Mouse (Mus musculus) midbrain, embryonic 10.5 days (tissue): ENCODE measurements at regions not wholly inside any gene's neighbourhood (a gene's known extent, or its start where the extent isn't known, plus 50 kb on each side); places are given as distances from the start of the nearest gene placed in this dataset.

Experiments used
- DNase-seq: peaks from one replicate; pipeline ENCODE4 v3.0.0-alpha.2; 2017; ENCODE audit warnings: low spot score
- H3K27ac ChIP-seq: fragments of 300-500 bp; sonication (generic); replicated peaks from 2 replicates; pipeline ENCODE4 v1.5.1; 2016; ENCODE audit warnings: mild to moderate bottlenecking
- H3K27me3 ChIP-seq: fragments of 300-500 bp; sonication (generic); 2 replicates; pipeline ENCODE4 v1.6.1; 2016; ENCODE audit warnings: low read depth, mild to moderate bottlenecking; ENCODE audit not compliant: poor library complexity, severe bottlenecking
- H3K36me3 ChIP-seq: fragments of 300-500 bp; sonication (generic); 2 replicates; pipeline ENCODE4 v1.6.1; 2016; ENCODE audit warnings: mild to moderate bottlenecking, moderate library complexity
- H3K4me1 ChIP-seq: fragments of 300-500 bp; sonication (generic); 2 replicates; pipeline ENCODE4 v1.6.1; 2016
- H3K4me3 ChIP-seq: fragments of 300-500 bp; sonication (generic); 2 replicates; pipeline ENCODE4 v1.5.1; 2016; ENCODE audit warnings: mild to moderate bottlenecking, moderate library complexity
- H3K9me3 ChIP-seq: fragments of 300-500 bp; sonication (generic); replicated peaks from 2 replicates; pipeline ENCODE4 v1.6.1; 2016; ENCODE audit warnings: mild to moderate bottlenecking
- WGBS: fragments of 180-500 bp; shearing (Covaris S2); methylation state at CpG from one replicate; pipeline ENCODE4 v1.1.7; 2016; 5-methylcytosine and 5-hydroxymethylcytosine counted together

DNA sequence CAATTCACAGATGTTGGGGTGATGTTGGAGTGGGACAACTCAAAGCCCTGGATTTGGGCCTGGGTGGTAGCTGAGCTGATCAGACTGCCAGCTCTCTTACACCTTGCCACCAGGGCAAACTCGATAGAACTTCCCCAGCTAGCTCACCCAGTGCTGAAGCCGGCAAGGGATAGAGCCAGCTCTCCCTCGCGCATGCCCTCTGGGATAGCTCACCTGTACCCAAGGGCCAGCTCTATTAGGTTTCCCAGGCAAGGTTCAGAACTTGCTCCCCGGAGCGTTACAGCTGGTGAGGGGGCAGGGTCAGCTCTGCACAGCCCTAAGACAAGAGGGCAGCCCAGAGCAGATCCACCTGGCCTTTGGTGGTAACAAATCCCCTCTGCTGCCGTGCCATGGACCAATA, 54.1 kb upstream of the 1700012A03Rik start:
- H3K36me3 ChIP-seq, result no peaks in the 10 kb centered on the region
- DNase-seq, result no peak
- H3K9me3 ChIP-seq, result no peaks in the 10 kb centered on the region
- 87% methylated on average over 7 of the region's 7 CpGs for WGBS
- H3K4me3 ChIP-seq, result no peak overlapping the region
- no peak overlapping the region for H3K27ac ChIP-seq
- H3K4me1 ChIP-seq, result no peaks in the 10 kb centered on the region
- H3K27me3 ChIP-seq, result no peaks in the 10 kb centered on the region

DNA sequence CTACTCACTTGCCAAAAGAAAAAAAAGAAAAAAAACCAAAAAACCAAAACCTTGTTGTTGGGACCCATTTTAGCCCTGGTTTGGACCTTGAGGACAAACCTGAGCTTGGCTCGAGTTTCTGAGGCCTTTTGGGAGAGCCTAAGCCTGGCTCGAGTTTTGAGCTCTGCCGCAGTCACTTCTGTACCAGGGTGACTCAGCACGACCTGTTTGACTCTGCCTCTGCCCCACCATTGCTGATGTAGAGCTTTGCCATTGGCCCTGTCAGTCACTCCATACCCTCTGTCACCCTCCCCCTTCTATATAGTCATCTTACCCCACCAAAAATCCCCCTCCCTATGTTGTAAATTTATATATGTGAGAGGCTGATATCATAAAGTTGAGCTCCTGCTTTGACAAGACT, 54.8 kb upstream of the 1700012A03Rik start:
- 83% methylated on average over 4 of the region's 4 CpGs for WGBS
- H3K4me3 ChIP-seq, result no peak overlapping the region
- no peak for DNase-seq
- H3K27ac ChIP-seq, result no peak overlapping the region
- H3K4me1 ChIP-seq, result no peaks in the 10 kb centered on the region
- no peaks in the 10 kb centered on the region for H3K9me3 ChIP-seq
- no peaks in the 10 kb centered on the region for H3K27me3 ChIP-seq
- H3K36me3 ChIP-seq, result no peaks in the 10 kb centered on the region

DNA sequence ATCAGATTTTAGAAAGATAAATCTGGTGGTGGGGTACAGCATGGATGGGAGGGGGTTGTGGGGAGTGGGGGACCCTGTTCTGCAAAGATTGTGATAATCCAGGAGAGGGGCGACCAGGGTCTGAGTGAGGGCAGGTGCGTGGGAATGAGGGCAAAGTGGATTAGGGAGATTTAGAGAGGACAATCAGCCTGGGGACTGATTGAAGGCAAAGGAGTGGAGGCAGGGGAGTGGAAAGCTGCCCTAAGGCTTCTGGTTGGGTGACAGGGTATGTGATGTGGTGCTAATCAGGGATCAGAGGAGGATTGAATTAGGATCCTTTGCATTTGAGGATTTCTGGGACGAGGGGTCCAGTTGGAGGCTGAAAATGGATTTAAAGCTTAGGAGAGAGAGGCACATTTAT, 64.3 kb upstream of the 1700012A03Rik start:
- H3K27ac ChIP-seq, result peak overlapping the region; percentile 53
- peak; percentile 18 for DNase-seq
- peaks cover 18% of the 10 kb centered on the region for H3K4me1 ChIP-seq
- H3K4me3 ChIP-seq, result no peak overlapping the region
- 19% methylated on average over 3 of the region's 3 CpGs for WGBS
- no peaks in the 10 kb centered on the region for H3K36me3 ChIP-seq
- H3K9me3 ChIP-seq, result no peaks in the 10 kb centered on the region
- no peaks in the 10 kb centered on the region for H3K27me3 ChIP-seq

DNA sequence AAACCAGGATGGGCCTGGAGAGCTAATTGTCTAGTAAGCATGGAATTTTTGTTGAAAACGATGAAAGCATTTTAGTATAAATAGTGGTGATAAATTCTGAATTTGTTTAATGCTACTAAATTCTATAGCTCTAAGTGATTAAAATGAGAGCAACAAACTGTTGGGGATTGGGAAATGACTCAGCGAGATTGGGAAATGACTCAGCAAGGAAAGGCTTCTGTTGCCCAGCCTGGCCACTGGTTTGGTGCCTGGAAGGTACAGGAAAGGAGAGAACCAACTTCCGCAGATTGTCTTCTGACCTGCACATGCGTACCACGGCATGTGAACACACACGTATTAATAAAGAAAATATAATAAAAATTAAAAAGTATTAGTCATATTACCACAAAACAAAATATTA, 73.3 kb upstream of the 1700012A03Rik start:
- no peak for DNase-seq
- Histone ChIP-seq H3K4me3 (no peak overlapping the region), H3K9me3 (no peaks in the 10 kb centered on the region), H3K27ac (no peak overlapping the region), H3K4me1 (no peaks in the 10 kb centered on the region), H3K36me3 (no peaks in the 10 kb centered on the region), H3K27me3 (no peaks in the 10 kb centered on the region)
- 92% methylated on average over 6 of the region's 6 CpGs for WGBS

DNA sequence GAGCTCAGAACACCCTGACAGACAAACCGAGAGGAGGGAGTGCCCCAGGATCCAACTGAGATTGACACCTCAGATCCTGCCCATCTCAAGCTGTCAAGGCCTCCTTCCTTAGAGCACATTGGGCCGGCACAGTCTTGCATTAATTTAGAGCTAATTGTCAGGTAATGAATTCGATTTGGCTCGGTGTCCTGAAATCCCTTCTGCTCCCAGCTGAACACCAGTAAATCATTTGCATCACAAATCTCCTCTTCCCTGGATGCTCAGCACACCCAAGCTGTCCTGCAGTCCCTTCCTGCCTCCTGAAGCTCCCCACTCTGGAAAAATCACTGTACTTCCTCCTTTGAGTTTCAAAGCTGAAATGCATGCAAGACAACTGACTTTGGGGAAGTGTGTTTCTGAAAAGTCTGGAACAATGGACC, 102.0 kb upstream of the 1700012A03Rik start:
- H3K4me1 ChIP-seq, result peaks cover 11% of the 10 kb centered on the region
- no peak for DNase-seq
- no peak overlapping the region for H3K27ac ChIP-seq
- H3K4me3 ChIP-seq, result no peak overlapping the region
- 26% methylated on average over 4 of the region's 4 CpGs for WGBS
- no peaks in the 10 kb centered on the region for H3K36me3 ChIP-seq
- no peaks in the 10 kb centered on the region for H3K27me3 ChIP-seq
- H3K9me3 ChIP-seq, result no peaks in the 10 kb centered on the region

DNA sequence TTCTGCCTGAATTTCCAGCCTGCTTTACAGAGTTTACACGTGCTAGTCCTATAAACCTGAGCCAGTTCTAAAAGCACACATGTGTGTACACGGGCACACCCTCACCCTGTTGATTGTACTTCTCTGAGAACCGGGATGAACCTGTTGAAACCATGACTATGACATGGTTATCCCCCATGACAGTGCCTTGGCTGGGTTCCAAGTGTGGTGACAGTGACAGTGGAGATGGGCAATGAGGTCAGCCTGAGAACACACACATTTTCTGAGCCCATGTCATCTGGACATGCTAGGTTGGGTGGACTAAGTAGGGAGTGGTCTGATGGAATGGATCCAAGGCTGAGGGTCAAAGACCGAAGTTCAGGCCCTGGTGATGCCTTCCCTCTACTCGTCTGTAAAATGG, 103.5 kb upstream of the 1700012A03Rik start:
- 88% methylated on average over 5 of the region's 5 CpGs for WGBS
- no peaks in the 10 kb centered on the region for H3K27me3 ChIP-seq
- no peaks in the 10 kb centered on the region for H3K9me3 ChIP-seq
- H3K4me1 ChIP-seq, result peaks cover 11% of the 10 kb centered on the region
- no peak overlapping the region for H3K27ac ChIP-seq
- H3K36me3 ChIP-seq, result no peaks in the 10 kb centered on the region
- no peak for DNase-seq
- H3K4me3 ChIP-seq, result no peak overlapping the region

DNA sequence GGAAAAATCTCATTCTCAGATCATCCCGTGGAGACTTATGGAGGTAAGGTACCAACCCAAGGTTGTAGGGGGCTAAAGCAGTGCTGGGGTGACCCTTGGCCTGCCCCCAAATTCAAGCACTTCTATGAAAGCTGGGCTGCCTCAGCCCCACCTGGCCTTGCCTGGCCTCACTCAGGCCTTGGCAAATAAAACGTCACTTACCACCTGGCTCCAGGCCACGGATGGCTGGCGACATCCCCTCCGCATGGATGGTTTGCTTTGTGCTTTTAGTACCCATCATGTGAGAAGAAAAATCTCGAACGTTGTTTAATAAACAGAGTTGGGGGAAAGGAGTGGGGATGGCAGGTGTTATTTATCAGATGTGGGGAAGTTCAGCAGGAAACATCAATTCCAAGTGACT, 104.7 kb upstream of the 1700012A03Rik start:
- H3K36me3 ChIP-seq, result no peaks in the 10 kb centered on the region
- H3K4me3 ChIP-seq, result no peak overlapping the region
- WGBS, result 86% methylated on average over 7 of the region's 7 CpGs
- DNase-seq, result no peak
- H3K4me1 ChIP-seq, result peaks cover 11% of the 10 kb centered on the region
- H3K27me3 ChIP-seq, result no peaks in the 10 kb centered on the region
- H3K27ac ChIP-seq, result no peak overlapping the region
- H3K9me3 ChIP-seq, result no peaks in the 10 kb centered on the region

DNA sequence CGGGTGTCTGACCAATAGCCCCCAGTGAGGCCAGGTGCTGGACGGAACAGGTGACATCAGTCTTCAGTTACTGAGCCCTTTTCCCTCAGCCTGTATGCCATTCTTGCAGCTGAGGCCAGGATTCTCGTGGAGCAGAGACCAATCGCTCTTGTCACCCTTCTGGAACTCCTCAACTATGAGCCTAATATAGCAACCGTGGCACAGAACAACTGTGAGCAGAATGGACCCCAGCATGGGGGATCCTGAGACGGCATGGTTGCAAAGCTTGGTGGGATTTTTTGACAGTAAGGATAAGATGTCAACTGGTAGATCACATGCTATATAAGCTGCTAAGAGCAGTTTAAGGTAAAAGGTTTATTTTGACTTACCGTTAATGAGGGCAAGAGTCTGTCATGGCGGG, 105.5 kb upstream of the 1700012A03Rik start:
- no peaks in the 10 kb centered on the region for H3K36me3 ChIP-seq
- peaks cover 11% of the 10 kb centered on the region for H3K4me1 ChIP-seq
- no peak overlapping the region for H3K27ac ChIP-seq
- no peak overlapping the region for H3K4me3 ChIP-seq
- no peaks in the 10 kb centered on the region for H3K9me3 ChIP-seq
- DNase-seq, result no peak
- WGBS, result 94% methylated on average over 8 of the region's 8 CpGs
- H3K27me3 ChIP-seq, result no peaks in the 10 kb centered on the region

DNA sequence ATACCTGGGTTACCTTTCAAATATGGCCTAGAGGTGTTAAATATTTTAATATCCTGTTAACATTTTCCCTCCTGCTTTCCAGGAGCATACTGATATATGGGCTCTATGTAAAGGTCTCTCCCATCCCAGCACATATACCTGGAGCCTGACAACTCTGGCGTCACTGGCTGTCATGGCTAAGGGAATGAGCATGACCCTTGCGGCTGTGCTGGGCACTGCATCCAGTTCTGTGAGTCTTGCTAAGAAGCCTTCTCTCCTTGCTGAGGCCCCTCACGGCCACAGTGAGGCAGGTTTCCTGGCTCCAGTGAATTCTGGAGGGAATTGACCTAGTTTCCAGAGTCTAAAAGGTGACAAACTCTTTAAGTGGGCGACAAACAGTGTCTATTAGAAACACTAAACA, 107.3 kb upstream of the 1700012A03Rik start:
- Histone ChIP-seq H3K27me3 (peaks cover 6% of the 10 kb centered on the region), H3K27ac (no peak overlapping the region), H3K9me3 (no peaks in the 10 kb centered on the region), H3K4me1 (peaks cover 10% of the 10 kb centered on the region), H3K4me3 (no peak overlapping the region), H3K36me3 (no peaks in the 10 kb centered on the region)
- 56% methylated on average over 4 of the region's 4 CpGs for WGBS
- DNase-seq, result no peak

DNA sequence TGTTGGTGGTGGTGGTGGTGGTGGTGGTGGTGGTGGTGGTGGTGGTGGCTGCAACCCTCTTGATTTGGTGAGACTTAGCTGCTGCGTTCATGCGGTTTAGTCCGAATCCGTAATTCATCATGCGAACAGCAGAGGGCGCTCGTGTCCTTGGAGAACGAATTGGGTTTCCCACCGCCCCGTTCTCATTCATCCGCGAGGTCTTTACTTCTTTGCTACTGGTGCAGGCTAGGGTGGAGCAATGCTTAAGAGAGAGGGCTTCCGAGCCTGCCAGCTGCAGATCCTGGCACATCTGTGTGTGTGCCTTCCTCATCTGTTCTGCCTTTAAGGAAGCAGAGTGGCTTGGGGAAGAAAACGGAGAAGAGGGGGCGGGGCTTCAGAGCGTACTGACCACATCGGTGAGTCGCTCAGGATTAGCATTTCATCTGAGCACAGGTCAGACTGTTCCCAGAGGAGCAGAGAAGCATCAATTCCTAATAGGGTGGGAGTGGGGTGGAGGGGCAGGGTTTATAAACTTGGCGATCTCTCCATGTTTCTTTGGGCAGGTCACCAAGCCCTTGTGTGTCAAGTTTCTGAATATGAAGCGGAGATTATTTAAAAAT, 111.7 kb upstream of the 1700012A03Rik start:
- 5% methylated on average over 20 of the region's 20 CpGs for WGBS
- no peaks in the 10 kb centered on the region for H3K9me3 ChIP-seq
- H3K27ac ChIP-seq, result peak overlapping the region; percentile 69
- peaks cover 6% of the 10 kb centered on the region for H3K27me3 ChIP-seq
- H3K4me1 ChIP-seq, result peaks cover 20% of the 10 kb centered on the region
- no peaks in the 10 kb centered on the region for H3K36me3 ChIP-seq
- DNase-seq, result peak; percentile 87
- peak overlapping the region; percentile 57 for H3K4me3 ChIP-seq

DNA sequence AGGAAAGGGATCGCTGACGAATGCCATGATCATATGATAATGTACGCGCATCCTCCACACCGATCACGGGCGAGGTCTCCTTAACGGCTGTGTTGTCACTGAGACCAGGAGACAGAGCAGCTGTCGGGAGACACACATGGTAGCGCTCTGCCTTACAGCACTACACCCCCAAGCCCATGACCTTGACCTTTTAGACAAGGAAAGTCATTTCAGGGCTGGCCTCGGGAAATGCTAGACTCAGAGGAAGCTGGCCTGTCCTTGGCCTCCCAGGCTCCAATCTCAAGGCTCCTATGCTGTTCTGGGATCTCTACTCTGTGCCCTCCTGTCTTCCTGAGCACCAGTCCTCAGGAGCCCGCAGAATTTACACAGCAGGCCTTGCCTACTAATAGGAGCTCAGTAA, 112.9 kb upstream of the 1700012A03Rik start:
- 91% methylated on average over 12 of the region's 12 CpGs for WGBS
- Histone ChIP-seq H3K36me3 (no peaks in the 10 kb centered on the region), H3K27ac (no peak overlapping the region)

DNA sequence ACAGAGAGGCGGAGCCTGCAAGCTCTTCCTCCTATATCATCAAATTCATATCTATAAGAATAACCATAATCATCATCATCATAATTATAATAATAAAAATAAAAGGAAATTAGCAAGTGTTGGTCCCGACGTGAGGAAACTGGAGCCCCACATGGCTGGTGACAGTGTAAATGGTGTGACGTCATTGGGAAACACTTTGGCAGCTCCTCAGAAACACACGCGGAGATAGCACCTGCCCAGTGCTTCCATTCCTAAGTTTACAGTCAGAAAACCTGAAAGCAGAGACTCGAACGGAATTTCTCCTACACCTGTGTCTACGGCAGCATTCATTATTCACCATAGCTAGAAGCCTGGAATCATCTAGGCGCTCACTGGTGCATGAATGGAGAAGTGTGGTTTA, 115.2 kb upstream of the 1700012A03Rik start:
- H3K9me3 ChIP-seq, result no peaks in the 10 kb centered on the region
- H3K27me3 ChIP-seq, result peaks cover 6% of the 10 kb centered on the region
- DNase-seq, result no peak
- no peak overlapping the region for H3K4me3 ChIP-seq
- no peaks in the 10 kb centered on the region for H3K36me3 ChIP-seq
- H3K4me1 ChIP-seq, result peaks cover 25% of the 10 kb centered on the region
- WGBS, result 92% methylated on average over 10 of the region's 10 CpGs
- no peak overlapping the region for H3K27ac ChIP-seq

More for the DNA sequence above, 112.9 kb upstream of the 1700012A03Rik start:
- Histone ChIP-seq H3K9me3 (no peaks in the 10 kb centered on the region), H3K4me1 (peaks cover 25% of the 10 kb centered on the region), H3K4me3 (no peak overlapping the region), H3K27me3 (peaks cover 6% of the 10 kb centered on the region)
- DNase-seq, result no peak

DNA sequence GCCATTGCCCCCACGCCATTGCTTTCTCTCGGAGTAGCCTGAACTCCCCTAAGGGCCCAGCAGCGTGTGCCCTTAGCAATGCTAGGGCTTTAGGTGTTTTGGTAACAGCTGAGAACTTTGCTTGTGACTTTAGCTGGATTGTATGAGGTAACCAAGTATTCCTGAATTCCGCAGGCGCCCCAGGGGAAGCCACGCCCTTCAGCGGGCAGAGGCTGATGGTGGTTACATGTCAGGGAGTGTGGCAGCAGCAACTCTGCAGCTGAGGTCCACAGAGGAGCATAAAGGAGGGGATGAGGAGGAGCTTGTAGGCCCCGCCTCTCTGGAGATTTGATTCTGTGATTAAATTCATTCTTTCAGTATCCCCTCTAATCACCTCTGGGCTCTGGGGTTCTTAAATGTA, 116.1 kb upstream of the 1700012A03Rik start:
- no peak for DNase-seq
- H3K27ac ChIP-seq, result peak overlapping the region; percentile 63
- H3K4me3 ChIP-seq, result no peak overlapping the region
- no peaks in the 10 kb centered on the region for H3K36me3 ChIP-seq
- peaks cover 24% of the 10 kb centered on the region for H3K4me1 ChIP-seq
- WGBS, result 82% methylated on average over 8 of the region's 8 CpGs
- H3K9me3 ChIP-seq, result no peaks in the 10 kb centered on the region
- H3K27me3 ChIP-seq, result peaks cover 3% of the 10 kb centered on the region

DNA sequence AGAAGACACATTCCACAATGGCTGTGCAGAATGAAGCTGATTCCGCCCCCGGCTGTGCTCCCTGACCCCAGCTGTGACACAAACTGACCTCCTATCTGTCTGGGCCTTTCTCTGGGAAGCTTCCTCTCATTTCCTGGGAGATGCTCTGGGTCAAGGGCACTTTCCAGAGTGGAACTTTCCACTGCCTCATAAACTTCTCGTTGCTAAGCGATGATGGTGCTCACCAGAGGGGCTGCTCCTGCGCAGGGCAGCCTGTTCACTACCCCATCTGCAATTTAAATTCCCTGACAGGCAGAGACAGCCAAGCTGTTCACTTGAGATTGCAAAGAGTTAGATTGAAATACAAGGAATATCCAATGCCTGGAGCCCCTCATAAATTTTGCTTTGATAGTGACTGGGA, 116.7 kb upstream of the 1700012A03Rik start:
- peaks cover 18% of the 10 kb centered on the region for H3K4me1 ChIP-seq
- H3K27ac ChIP-seq, result no peak overlapping the region
- no peaks in the 10 kb centered on the region for H3K27me3 ChIP-seq
- H3K9me3 ChIP-seq, result no peaks in the 10 kb centered on the region
- WGBS, result 43% methylated on average over 5 of the region's 5 CpGs
- peak; percentile 38 for DNase-seq
- H3K4me3 ChIP-seq, result no peak overlapping the region
- H3K36me3 ChIP-seq, result no peaks in the 10 kb centered on the region
